Mouse (Mus musculus) liver, postnatal 0 days (tissue): ENCODE measurements around the gene Apaf1. TPM values are rescaled to one million over a fixed set of nuclear protein-coding genes. Genes with fewer than 3 reads are reported as not detected.
A peak's percentile ranks its signal among the peaks of the same experiment; 100 is the strongest.

Experiments
- ATAC-seq: fragments of 200-750 bp; cut with Nextera tagmentation; 2 replicates; pipeline ENCODE4 v1.8.0; 2017; ENCODE audit warnings: mild to moderate bottlenecking, moderate library complexity
- DNase-seq: peaks from one replicate; pipeline ENCODE4 v3.0.0-alpha.2; 2016
- H3K27ac ChIP-seq: fragments of 300-500 bp; sonication (generic); 2 replicates; pipeline ENCODE4 v1.5.1; 2014; ENCODE audit warnings: antibody characterized with exemption, moderate library complexity, mild to moderate bottlenecking, low read depth
- H3K27me3 ChIP-seq: fragments of 300-500 bp; sonication (generic); 2 replicates; pipeline ENCODE4 v1.6.1; 2014; ENCODE audit warnings: low read length, control low read depth, mixed read lengths; ENCODE audit not compliant: insufficient read depth
- H3K36me3 ChIP-seq: fragments of 300-500 bp; sonication (generic); replicated peaks from 2 replicates; pipeline ENCODE4 v1.6.1; 2014; ENCODE audit warnings: mild to moderate bottlenecking, control low read depth, low read length, moderate library complexity, mixed read lengths; ENCODE audit not compliant: insufficient read depth
- H3K4me1 ChIP-seq: fragments of 300-500 bp; sonication (generic); 2 replicates; pipeline ENCODE4 v1.6.1; 2014; ENCODE audit warnings: antibody characterized with exemption, mild to moderate bottlenecking, control low read depth; ENCODE audit not compliant: insufficient read depth
- H3K4me2 ChIP-seq: fragments of 300-500 bp; sonication (generic); 2 replicates; pipeline ENCODE4 v1.6.1; 2014; ENCODE audit warnings: low read depth, mild to moderate bottlenecking, low read length, moderate library complexity, mixed read lengths
- H3K4me3 ChIP-seq: fragments of 300-500 bp; sonication (generic); 2 replicates; pipeline ENCODE4 v1.5.1; 2014; ENCODE audit warnings: low read depth, low read length
- H3K9ac ChIP-seq: fragments of 300-500 bp; sonication (generic); replicated peaks from 2 replicates; pipeline ENCODE4 v1.6.1; 2014; ENCODE audit warnings: mild to moderate bottlenecking, moderate library complexity
- H3K9me3 ChIP-seq: fragments of 300-500 bp; sonication (generic); 2 replicates; pipeline ENCODE4 v1.6.1; 2016; ENCODE audit warnings: mild to moderate bottlenecking, control low read depth, low read length, mixed read lengths
- CTCF ChIP-seq: sonication (generic); IDR thresholded peaks from 2 replicates; pipeline ENCODE4 v1.5.1; 2016; ENCODE audit warnings: antibody characterized with exemption, low read depth
- EP300 ChIP-seq: IDR thresholded peaks from 2 replicates; pipeline ENCODE4 v1.6.1; 2016; ENCODE audit warnings: antibody characterized with exemption, low read depth, mild to moderate bottlenecking
- WGBS: fragments of 180-500 bp; shearing (Covaris S2); extraction: QIAGEN DNeasy Blood & Tissue Kit; methylation state at CpG from one replicate; pipeline ENCODE4 v1.1.7; 2014; ENCODE audit not compliant: insufficient replicate concordance; 5-methylcytosine and 5-hydroxymethylcytosine counted together
- polyA plus RNA-seq: library from polyadenylated mRNA; unstranded; fragments of >200 nt; fragmentation: Nextera tagmentation; extraction: Ambion mirVana; gene quantifications from 2 replicates; pipeline ENCODE4 v1.2.1, GENCODE M21; 2015

Apaf1 gene
- 5.9 and 6.8 TPM in 2 replicates for polyA plus RNA-seq

DNA sequence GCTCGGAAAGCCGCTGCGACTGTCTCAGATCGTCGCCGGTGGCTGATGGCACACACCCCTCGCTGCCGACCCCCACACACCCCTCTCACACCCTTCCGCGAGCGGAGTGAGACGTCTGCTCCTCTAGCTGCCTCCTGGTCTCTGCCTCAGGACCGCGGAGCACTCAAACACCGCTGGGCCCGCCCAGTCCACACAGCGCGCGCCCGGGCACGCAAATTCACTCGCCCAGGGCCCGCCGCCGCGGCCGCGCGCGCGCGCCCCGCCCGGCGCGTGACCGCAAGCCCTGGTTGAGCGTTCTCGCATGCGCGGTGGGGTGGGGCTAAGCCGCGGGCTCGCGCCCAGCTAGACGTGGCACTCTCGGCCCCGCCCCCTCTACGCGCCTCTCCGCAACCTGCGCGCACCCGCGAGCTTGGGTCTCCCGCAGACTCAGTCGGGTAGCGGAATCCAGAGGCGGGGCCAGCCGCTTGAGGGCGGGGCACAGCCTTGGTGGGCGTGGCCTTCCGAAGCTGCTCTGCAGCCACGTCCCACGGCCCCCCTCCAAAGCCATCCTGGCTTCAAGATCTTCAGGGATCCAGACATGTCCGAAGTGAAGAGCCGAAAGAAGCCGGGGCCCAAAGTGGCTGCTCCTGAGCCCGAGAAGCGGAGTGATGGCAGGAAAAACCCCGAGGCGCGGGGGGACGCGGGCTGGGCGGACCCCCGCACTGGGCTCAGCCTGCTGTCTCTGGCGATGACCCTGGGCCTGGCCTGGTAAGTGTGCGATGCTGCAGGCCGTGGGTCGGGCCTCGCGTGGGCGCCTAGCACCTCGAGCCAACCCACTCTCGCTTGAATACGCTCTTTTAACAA, at the start of gene Apaf1, which contains the start of gene Ikbip:
Gene Apaf1 (minus strand): TSS at position 221 of the 843 bp plus-strand sequence.
Gene Ikbip (plus strand): TSS at position 391 of the 843 bp plus-strand sequence.
- TF ChIP-seq CTCF (no peak), EP300 (no peak)
- peak within 1 kb of the TSS; percentile 94 for H3K9ac ChIP-seq
- WGBS: under 1% methylated on average over 74 of the region's 87 CpGs
- H3K27ac ChIP-seq: peak within 1 kb of the TSS; percentile 90
- no peaks in the 10 kb centered on the region for H3K27me3 ChIP-seq
- H3K4me2 ChIP-seq: peak within 1 kb of the TSS; percentile 98
- no peaks in the 10 kb centered on the region for H3K9me3 ChIP-seq
- peaks cover 4% of the 10 kb centered on the region; the same call in 1 of the 2 replicates for H3K4me1 ChIP-seq
- H3K36me3 ChIP-seq: peaks cover 6% of the 10 kb centered on the region
- peak within 1 kb of the TSS; percentile 98 for H3K4me3 ChIP-seq
- DNase-seq: peak; percentile 100
- ATAC-seq: peak; percentile 99

DNA sequence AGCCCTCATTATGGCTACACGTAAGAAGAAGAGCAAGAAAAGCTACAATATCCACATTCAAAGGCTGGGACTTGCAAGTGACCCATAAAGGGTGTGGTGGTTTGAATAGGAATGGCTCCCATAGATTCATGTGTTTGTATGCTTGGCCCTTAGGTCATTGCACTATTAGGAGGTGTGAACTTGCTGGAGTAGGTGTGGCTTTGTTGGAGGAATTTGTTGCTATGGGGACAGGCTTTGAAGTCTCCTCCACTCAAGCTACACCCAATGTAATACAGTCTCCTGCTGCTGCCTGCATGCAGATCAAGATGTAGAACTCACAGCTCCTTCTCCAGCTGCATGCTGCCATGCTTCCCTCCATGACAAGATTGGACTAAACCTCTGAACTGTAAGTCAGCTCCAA, 49.0 kb upstream of the Apaf1 start:
- WGBS: 83% methylated on average over 1 of the region's 1 CpGs
- Histone ChIP-seq H3K4me3 (no peak overlapping the region), H3K27ac (no peak overlapping the region), H3K9me3 (no peaks in the 10 kb centered on the region), H3K36me3 (no peaks in the 10 kb centered on the region), H3K4me1 (no peaks in the 10 kb centered on the region), H3K4me2 (no peak overlapping the region), H3K27me3 (no peaks in the 10 kb centered on the region), H3K9ac (no peak overlapping the region)
- ATAC-seq (no peak), DNase-seq (no peak)
- TF ChIP-seq EP300 (no peak), CTCF (no peak)

DNA sequence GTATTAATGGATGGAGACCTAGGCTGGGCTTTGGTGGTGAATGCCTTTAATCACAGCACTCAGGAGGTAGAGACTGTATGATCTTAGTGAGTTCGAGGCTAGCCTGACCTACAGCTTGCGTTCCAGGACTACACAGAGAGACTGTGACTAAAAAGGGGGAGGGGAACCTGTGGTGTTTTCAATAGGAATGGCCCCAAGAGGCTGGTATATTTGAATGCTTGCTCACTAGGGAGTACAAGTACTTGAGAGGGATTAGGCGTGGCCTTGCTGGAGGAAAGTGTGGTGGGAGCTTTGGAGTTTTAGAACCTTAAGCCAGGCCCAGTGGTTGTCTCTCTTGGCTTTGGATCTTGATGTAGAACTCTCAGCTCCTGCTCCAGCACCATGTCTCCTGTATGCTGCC, 48.2 kb upstream of the Apaf1 start:
- 87% methylated on average over 3 of the region's 3 CpGs for WGBS
- no peak overlapping the region for H3K4me3 ChIP-seq
- H3K4me2 ChIP-seq: no peak overlapping the region
- H3K27ac ChIP-seq: no peak overlapping the region
- H3K9ac ChIP-seq: no peak overlapping the region
- no peaks in the 10 kb centered on the region for H3K36me3 ChIP-seq
- no peak for ATAC-seq
- no peak for TF ChIP-seq CTCF
- TF ChIP-seq EP300: no peak
- no peaks in the 10 kb centered on the region for H3K4me1 ChIP-seq
- no peaks in the 10 kb centered on the region for H3K27me3 ChIP-seq
- no peaks in the 10 kb centered on the region for H3K9me3 ChIP-seq
- no peak for DNase-seq

DNA sequence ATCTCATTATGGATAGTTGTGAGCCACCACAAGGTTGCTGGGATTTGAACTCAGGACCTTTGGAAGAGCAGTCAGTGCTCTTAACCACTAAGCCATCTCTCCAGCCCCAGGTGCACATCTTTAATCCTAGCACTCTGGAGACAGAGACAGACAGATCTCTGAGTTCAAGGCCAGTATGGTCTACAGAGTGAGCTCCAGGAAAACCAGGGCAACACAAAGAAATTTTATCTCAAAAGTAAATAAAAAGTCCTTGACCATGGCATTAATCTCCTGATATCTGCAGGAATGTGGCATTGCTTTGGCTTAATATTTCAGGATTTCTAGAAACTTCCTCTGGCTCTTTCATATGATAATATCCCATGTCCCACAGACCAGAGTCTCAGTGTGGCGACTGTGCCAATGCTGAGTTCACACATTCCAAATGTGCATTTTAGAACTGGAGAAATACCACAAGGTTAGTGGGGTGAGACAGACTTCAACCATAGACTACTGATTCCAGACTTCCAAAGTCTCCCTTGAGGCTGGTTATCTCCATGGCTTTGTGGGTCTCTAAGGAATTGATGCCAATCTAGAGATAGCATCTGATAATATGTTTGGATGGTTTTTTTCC, 46.1 kb upstream of the Apaf1 start:
- Histone ChIP-seq H3K27me3 (no peaks in the 10 kb centered on the region), H3K27ac (no peak overlapping the region), H3K36me3 (no peaks in the 10 kb centered on the region), H3K9ac (no peak overlapping the region), H3K9me3 (no peaks in the 10 kb centered on the region), H3K4me2 (no peak overlapping the region), H3K4me3 (no peak overlapping the region), H3K4me1 (peaks cover 6% of the 10 kb centered on the region; the same call in 1 of the 2 replicates)
- 61% methylated on average over 1 of the region's 1 CpGs for WGBS
- TF ChIP-seq CTCF: no peak
- TF ChIP-seq EP300: no peak
- no peak for DNase-seq
- no peak for ATAC-seq

DNA sequence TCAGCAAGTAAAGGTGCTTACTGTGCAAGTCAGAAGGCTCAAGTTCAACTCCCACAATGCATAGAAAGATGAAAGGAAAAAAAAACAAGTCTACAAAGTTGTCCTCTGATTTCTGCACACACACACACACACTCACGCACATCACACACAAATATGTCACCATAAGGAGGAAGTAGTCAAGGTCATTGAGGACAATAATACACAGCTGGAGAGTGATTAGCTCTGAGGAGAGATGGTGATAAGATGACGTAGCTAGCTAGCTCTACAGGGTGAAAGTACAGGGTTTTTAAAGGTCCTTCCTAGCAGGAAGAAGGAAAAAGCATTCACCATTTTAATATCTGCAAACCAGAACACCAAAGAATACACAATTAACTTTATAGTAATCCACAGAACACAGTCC, 44.8 kb upstream of the Apaf1 start:
- Histone ChIP-seq H3K4me2 (no peak overlapping the region), H3K9ac (no peak overlapping the region), H3K36me3 (no peaks in the 10 kb centered on the region), H3K4me1 (peaks cover 12% of the 10 kb centered on the region; the same call in 1 of the 2 replicates), H3K9me3 (no peaks in the 10 kb centered on the region), H3K27ac (no peak overlapping the region), H3K4me3 (no peak overlapping the region), H3K27me3 (no peaks in the 10 kb centered on the region)
- 33% methylated on average over 2 of the region's 2 CpGs for WGBS
- ATAC-seq: no peak
- TF ChIP-seq EP300 (no peak), CTCF (no peak)
- no peak for DNase-seq

DNA sequence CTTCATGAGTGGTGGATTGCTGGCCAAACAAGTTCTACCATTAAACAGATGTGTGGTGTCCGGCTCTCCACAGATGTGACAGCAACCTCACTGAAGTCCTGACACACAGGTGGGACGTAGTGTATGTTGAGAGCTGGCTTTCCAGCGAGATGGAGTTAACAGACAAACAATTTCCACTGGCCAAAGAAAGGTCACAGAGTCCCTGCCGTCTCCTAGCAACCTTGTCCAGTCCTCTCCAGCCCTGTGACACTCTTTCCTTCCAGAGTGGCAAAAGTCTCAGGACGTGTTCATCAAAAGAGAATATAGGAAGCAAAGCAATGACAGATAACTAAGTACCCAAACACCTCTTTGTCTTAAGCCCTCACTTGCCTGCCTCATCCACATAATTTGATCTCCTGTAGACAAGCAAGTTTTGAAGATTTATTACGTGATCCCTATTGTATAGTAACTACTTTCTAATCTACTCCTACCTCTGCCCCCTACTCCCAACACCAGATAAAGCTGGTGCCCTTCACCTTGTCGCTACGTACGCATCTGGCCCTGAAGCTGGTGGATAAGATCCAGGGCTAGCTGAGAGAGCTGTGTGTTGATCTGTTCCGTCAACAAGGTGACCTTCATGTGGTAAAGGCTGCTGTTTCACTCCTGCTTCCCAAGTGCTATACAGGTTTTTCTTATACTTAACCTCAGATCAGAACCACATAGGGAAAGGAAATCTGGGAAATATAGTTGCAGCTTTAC, 44.2 kb upstream of the Apaf1 start:
- no peaks in the 10 kb centered on the region for H3K9me3 ChIP-seq
- ATAC-seq (no peak), DNase-seq (no peak)
- H3K27ac ChIP-seq: no peak overlapping the region
- H3K36me3 ChIP-seq: peaks cover 3% of the 10 kb centered on the region
- no peaks in the 10 kb centered on the region for H3K27me3 ChIP-seq
- TF ChIP-seq CTCF: no peak
- TF ChIP-seq EP300: no peak
- no peak overlapping the region for H3K4me2 ChIP-seq
- peaks cover 12% of the 10 kb centered on the region; the same call in 1 of the 2 replicates for H3K4me1 ChIP-seq
- 62% methylated on average over 10 of the region's 10 CpGs for WGBS
- H3K4me3 ChIP-seq: no peak overlapping the region
- no peak overlapping the region for H3K9ac ChIP-seq
